ENCODE assay signal across 8 mouse cellular contexts in genomic region chr9:15301399-15301798, GRCm38 (mm10). TPM values are rescaled to one million over a fixed set of nuclear protein-coding genes. Genes with fewer than 3 reads are reported as not detected.
DNase-seq lines count a peak whose midpoint lies in the region; ATAC-seq and TF ChIP-seq lines count a peak whose summit lies in the region.

No protein-coding gene starts in this region.

- H3K9me3 ChIP-seq in liver, postnatal 0 days (ENCODE audit: low read length): no peaks in the 10 kb centered on the region

- H3K9ac ChIP-seq in liver, postnatal 0 days (replicated peaks): peak overlapping the region; percentile 35; the same call in 1 of the 2 replicates

- H3K4me2 ChIP-seq in liver, postnatal 0 days (ENCODE audit: low read depth, low read length): peak overlapping the region; percentile 58

- DNase-seq in right cerebral cortex, postnatal 14 days: peak; percentile 8
- DNase-seq in right cerebral cortex, adult 2 months (ENCODE audit: low spot score in 2 of 2): no peak
- peak; percentile 96 for DNase-seq in heart, adult 11 months
- peak; percentile 78 for DNase-seq in kidney, adult 18-20 months
- DNase-seq in liver, postnatal 0 days: peak; percentile 61
- peak; percentile 51 for DNase-seq in testis, postnatal 14 days (ENCODE audit: low spot score)
- DNase-seq in thymus, postnatal 10 days (ENCODE audit: low spot score in 2 of 2): no peak

- WGBS in liver, postnatal 0 days (ENCODE audit: insufficient replicate concordance): 20% methylated on average over 6 of the region's 6 CpGs

- ATAC-seq in liver, postnatal 0 days: peak; percentile 57
- ATAC-seq in erythroid progenitor cell, adult 5-6 weeks (replicated peaks; ENCODE audit: low FRiP score, poor library complexity, severe bottlenecking): no peak

- peaks cover 2% of the 10 kb centered on the region; the same call in 1 of the 2 replicates for H3K36me3 ChIP-seq in liver, postnatal 0 days (replicated peaks; ENCODE audit: insufficient read depth, low read length)

- H3K4me1 ChIP-seq in liver, postnatal 0 days (ENCODE audit: insufficient read depth): 0 out of 2 replicates have a peak, but pooled peaks cover 5% of the 10 kb centered on the region

- TF ChIP-seq EP300 in liver, postnatal 0 days (IDR thresholded peaks at IDR 0.05; ENCODE audit: low read depth): peak; percentile 70

- H3K4me3 ChIP-seq in liver, postnatal 0 days (ENCODE audit: low read depth, low read length): peak overlapping the region; percentile 23

- peak overlapping the region; percentile 82 for H3K27ac ChIP-seq in liver, postnatal 0 days (ENCODE audit: low read depth)

- no peak for TF ChIP-seq CTCF in liver, postnatal 0 days (IDR thresholded peaks at IDR 0.05; ENCODE audit: low read depth)

- H3K27me3 ChIP-seq in liver, postnatal 0 days (ENCODE audit: insufficient read depth, low read length): no peaks in the 10 kb centered on the region

RNA-seq across cellular contexts. Expression of gene Taf1d, which starts 4.6 kb away (rescaled TPM):
- polyA plus RNA-seq in liver, postnatal 0 days (2015; fragmentation: Nextera tagmentation; extraction: Ambion mirVana): 30.5 and 31.1 TPM in 2 replicates
- total RNA-seq in erythroid progenitor cell, adult 5-6 weeks (2015; ENCODE audit: low replicate concordance): 113 and 124 TPM in 2 replicates
- 307 and 435 TPM in 2 replicates for total RNA-seq in erythroid progenitor cell, adult 5-6 weeks (2017; ENCODE audit: low replicate concordance)

RNA-seq across cellular contexts. Expression of gene 4931406C07Rik, which starts 4.8 kb away (rescaled TPM):
- polyA plus RNA-seq in liver, postnatal 0 days (2015; fragmentation: Nextera tagmentation; extraction: Ambion mirVana): 26.4 and 27.6 TPM in 2 replicates
- total RNA-seq in erythroid progenitor cell, adult 5-6 weeks (2015; ENCODE audit: low replicate concordance): 2.1 and 7.2 TPM in 2 replicates
- 0.26 and 1.5 TPM in 2 replicates for total RNA-seq in erythroid progenitor cell, adult 5-6 weeks (2017; ENCODE audit: low replicate concordance)

RNA-seq across cellular contexts. Expression of gene Med17, which starts 21.7 kb away (rescaled TPM):
- 12.3 and 13.6 TPM in 2 replicates for polyA plus RNA-seq in liver, postnatal 0 days (2015; fragmentation: Nextera tagmentation; extraction: Ambion mirVana)
- total RNA-seq in erythroid progenitor cell, adult 5-6 weeks (2015; ENCODE audit: low replicate concordance): 12.6 and 14.4 TPM in 2 replicates
- 12.9 and 16.0 TPM in 2 replicates for total RNA-seq in erythroid progenitor cell, adult 5-6 weeks (2017; ENCODE audit: low replicate concordance)

RNA-seq across cellular contexts. Expression of gene Cep295, which starts 56.2 kb away (rescaled TPM):
- 4.5 and 4.8 TPM in 2 replicates for polyA plus RNA-seq in liver, postnatal 0 days (2015; fragmentation: Nextera tagmentation; extraction: Ambion mirVana)
- 159 and 231 TPM in 2 replicates for total RNA-seq in erythroid progenitor cell, adult 5-6 weeks (2015; ENCODE audit: low replicate concordance)
- 203 and 210 TPM in 2 replicates for total RNA-seq in erythroid progenitor cell, adult 5-6 weeks (2017; ENCODE audit: low replicate concordance)

Comparison
In these comparisons a context has a peak if more than half of its experiments do, and no peak if none do; other contexts are left out.
1. DNase-seq: peak in right cerebral cortex, postnatal 14 days (single experiment), heart, adult 11 months (single experiment), kidney, adult 18-20 months (single experiment), liver, postnatal 0 days (single experiment) and testis, postnatal 14 days (single experiment); none in right cerebral cortex, adult 2 months (0 of 2) and thymus, postnatal 10 days (0 of 2).